Mouse (Mus musculus): ENCODE measurements around the gene Preb. TPM values are rescaled to one million over a fixed set of nuclear protein-coding genes. Genes with fewer than 3 reads are reported as not detected.
A peak's percentile ranks its signal among the peaks of the same experiment; 100 is the strongest.

The Preb gene
- polyA plus RNA-seq, 1 experiment from 2014 or later = 120 TPM

DNA sequence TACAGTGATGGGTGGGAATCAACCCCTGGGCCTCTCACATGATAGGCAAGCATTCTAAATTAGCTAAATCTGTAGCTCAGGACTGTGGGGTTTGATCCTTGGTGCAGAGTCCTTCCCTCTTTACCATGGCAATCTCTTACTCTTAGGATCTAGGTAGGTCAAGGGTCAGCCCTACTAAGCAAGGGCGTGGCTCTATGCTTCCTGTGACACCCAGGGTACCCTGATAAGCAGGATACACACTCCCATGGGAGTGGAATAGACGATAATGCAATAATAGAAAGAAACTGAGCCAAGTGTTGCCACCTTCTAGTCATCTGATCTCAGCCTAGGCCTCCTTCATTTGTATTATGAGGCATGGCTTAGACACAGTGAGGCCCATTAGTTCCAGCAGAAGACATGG lies 9.3 kb upstream of the Preb start:
- no peak for ATAC-seq (ENCODE audit: low read depth)
- Histone ChIP-seq H3K4me3 (no peak overlapping the region), H3K9me3 (no peaks in the 10 kb centered on the region), H3K4me2 (no peak overlapping the region), H3K4me1 (replicated peaks) (no peaks in the 10 kb centered on the region; the same call in 1 of the 2 replicates), H3K27me3 (peaks cover 4% of the 10 kb centered on the region; the same call in 1 of the 2 replicates), H3K36me3 (no peaks in the 10 kb centered on the region), H3K27ac (replicated peaks) (no peak overlapping the region), H3K9ac (no peak overlapping the region)
- WGBS = 73% methylated on average over 2 of the region's 2 CpGs

DNA sequence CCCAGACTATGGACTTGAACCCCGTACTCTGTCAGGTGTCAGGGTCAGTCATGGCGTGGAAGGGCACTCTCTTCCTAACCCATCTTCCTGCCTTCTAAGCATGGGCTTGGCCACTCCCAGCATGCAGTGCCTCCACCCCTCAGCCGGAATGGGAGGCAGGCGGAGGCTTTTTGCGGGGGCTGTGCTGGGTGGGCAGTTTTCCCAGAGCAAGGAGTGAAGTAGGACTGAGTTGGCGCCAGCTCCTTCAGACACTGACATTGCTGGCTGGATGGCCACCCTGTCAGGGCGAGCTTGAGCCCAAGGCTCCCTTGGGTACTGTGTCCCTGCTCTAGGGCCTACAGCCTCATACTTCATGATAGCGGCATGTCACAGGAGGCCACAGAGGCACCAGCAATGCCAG lies 8.3 kb upstream of the Preb start, which contains the start of gene Tcf23:
Tcf23 (plus strand) TSS at position 247 of the 400 bp plus-strand sequence.
- H3K27me3 ChIP-seq = peaks cover 4% of the 10 kb centered on the region; the same call in 1 of the 2 replicates
- no peaks in the 10 kb centered on the region for H3K9me3 ChIP-seq
- no peak within 1 kb of the TSS for H3K4me2 ChIP-seq
- no peak within 1 kb of the TSS for H3K4me3 ChIP-seq
- no peaks in the 10 kb centered on the region for H3K36me3 ChIP-seq
- WGBS = 74% methylated on average over 8 of the region's 8 CpGs
- H3K27ac ChIP-seq (replicated peaks) = no peak within 1 kb of the TSS
- no peak within 1 kb of the TSS for H3K9ac ChIP-seq
- H3K4me1 ChIP-seq (replicated peaks) = no peaks in the 10 kb centered on the region
- no peak for ATAC-seq (ENCODE audit: low read depth)

DNA sequence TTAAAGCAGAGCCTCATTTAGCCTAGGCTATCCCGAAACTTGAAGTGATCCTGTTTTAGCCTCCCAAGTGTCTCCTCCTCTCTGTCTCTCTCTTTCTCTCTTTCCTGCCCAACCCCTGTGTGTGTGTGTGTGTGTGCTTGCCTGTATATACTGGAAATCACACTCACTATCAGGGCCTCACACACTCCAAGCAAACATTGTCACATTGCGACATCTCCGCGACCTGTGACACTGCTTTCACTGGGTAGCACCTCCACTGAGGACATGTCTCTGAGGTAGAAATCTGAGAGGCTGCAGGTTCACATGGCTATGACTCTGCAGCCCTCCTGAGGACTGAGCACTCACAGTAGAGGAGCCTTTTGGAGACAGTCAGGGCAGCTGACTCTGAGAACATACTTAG lies 6.0 kb upstream of the Preb start:
- ATAC-seq (ENCODE audit: low read depth) = no peak
- Histone ChIP-seq H3K9ac (no peak overlapping the region), H3K36me3 (no peaks in the 10 kb centered on the region), H3K9me3 (no peaks in the 10 kb centered on the region), H3K27ac (replicated peaks) (no peak overlapping the region), H3K4me3 (no peak overlapping the region), H3K27me3 (peaks cover 8% of the 10 kb centered on the region; the same call in 1 of the 2 replicates), H3K4me1 (replicated peaks) (no peaks in the 10 kb centered on the region), H3K4me2 (no peak overlapping the region)
- WGBS = 94% methylated on average over 4 of the region's 4 CpGs

DNA sequence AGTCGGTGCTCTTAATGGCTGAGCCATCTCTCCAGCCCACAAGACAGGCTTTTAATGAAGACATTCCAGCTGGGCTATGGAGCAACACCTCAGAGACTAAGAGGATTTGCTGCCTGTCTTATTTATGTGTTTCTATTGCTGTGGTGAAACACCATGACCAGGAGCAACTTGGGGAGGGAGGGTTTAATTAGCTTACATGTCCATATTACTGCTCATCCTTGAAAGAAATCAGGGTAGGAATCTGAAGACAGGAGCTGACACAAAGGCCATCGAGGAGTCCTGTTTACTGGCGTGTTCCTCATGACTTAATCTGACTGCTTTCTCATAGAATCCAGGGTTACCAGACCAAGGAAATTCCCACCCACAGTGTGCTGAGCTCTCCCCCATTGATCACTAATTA lies 3.8 kb upstream of the Preb start:
- Histone ChIP-seq H3K9me3 (no peaks in the 10 kb centered on the region), H3K4me2 (no peak overlapping the region), H3K27ac (replicated peaks) (no peak overlapping the region), H3K27me3 (peaks cover 8% of the 10 kb centered on the region; the same call in 1 of the 2 replicates), H3K36me3 (no peaks in the 10 kb centered on the region), H3K4me1 (replicated peaks) (peaks cover 9% of the 10 kb centered on the region), H3K9ac (no peak overlapping the region), H3K4me3 (no peak overlapping the region)
- ATAC-seq (ENCODE audit: low read depth) = no peak
- 62% methylated on average over 3 of the region's 3 CpGs for WGBS

DNA sequence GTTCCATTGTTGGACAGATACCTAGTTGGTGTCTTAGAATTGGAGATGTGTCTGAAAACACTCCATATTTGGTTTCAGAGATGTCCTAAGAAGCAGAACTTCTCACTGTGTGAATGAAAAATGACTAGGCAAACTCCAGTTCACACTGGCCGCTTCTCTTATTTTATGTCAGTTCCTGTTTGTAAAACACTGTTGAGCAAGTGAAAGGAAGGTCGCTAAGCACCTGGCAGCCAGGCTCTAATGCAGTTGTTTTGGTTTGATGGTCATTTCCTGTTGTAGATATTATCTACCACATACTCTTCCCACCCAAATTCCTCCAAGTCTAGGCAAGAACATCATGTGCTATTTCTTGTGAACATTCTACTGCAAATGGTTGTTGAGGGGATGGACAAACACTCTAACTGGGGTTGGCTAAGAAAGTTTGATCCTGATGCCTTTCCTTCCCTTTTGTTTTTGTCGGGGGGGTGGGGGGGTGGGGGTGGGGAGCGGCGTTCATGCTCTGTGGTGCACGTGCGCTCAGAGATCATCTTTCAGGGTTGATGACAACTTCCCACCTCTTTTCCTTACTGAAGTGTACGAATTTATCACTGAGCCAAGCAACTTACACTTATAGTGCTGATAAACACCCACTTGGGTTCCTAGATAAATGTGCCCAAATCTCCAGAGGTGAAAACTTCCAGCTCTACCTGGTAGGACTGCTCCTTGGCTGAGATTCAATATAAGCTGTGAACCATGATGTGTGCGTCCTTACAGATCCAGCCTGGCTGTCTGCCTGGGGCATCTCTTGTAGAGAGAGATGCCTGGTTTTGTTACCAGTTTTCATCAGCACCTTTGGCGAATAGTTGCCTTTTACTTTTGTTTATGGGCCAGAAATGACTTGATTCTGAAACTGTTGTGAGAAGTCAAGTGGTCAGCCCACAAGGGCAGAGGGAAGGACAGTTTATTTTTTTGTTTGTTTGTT lies 1.7 kb upstream of the Preb start:
- Histone ChIP-seq H3K4me3 (no peak overlapping the region), H3K27ac (replicated peaks) (no peak overlapping the region), H3K4me1 (replicated peaks) (peaks cover 26% of the 10 kb centered on the region), H3K36me3 (peaks cover 16% of the 10 kb centered on the region), H3K4me2 (no peak overlapping the region), H3K9me3 (no peaks in the 10 kb centered on the region), H3K27me3 (peaks cover 8% of the 10 kb centered on the region; the same call in 1 of the 2 replicates), H3K9ac (no peak overlapping the region)
- no peak for ATAC-seq (ENCODE audit: low read depth)
- 83% methylated on average over 10 of the region's 10 CpGs for WGBS

DNA sequence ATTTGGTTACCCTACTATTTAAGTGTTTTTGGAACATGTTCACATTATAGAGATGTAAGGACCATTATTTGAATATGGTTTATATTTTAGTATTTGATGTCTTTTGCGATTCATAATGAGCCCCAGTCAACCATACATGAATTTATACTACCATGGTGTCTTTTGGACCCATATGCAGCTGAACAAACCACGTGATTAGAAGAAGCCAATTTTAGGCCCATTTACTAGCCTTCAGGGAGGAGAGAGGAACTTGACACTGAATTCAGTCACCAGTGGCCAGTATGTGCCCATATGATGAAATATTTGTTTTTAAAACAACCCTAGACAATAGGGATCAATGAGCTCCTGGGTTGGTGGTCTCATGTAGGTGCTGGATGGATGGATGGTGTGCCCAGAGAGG lies 653 bp upstream of the Preb start:
- peaks cover 20% of the 10 kb centered on the region for H3K36me3 ChIP-seq
- WGBS = 85% methylated on average over 2 of the region's 2 CpGs
- peaks cover 26% of the 10 kb centered on the region for H3K4me1 ChIP-seq (replicated peaks)
- H3K4me2 ChIP-seq = peak overlapping the region; percentile 89
- peaks cover 4% of the 10 kb centered on the region; the same call in 1 of the 2 replicates for H3K27me3 ChIP-seq
- ATAC-seq (ENCODE audit: low read depth) = no peak
- peak overlapping the region; percentile 78 for H3K4me3 ChIP-seq
- peak overlapping the region; percentile 70; the same call in 1 of the 2 replicates for H3K27ac ChIP-seq (replicated peaks)
- peak overlapping the region; percentile 61; the same call in 1 of the 2 replicates for H3K9ac ChIP-seq
- H3K9me3 ChIP-seq = no peaks in the 10 kb centered on the region

DNA sequence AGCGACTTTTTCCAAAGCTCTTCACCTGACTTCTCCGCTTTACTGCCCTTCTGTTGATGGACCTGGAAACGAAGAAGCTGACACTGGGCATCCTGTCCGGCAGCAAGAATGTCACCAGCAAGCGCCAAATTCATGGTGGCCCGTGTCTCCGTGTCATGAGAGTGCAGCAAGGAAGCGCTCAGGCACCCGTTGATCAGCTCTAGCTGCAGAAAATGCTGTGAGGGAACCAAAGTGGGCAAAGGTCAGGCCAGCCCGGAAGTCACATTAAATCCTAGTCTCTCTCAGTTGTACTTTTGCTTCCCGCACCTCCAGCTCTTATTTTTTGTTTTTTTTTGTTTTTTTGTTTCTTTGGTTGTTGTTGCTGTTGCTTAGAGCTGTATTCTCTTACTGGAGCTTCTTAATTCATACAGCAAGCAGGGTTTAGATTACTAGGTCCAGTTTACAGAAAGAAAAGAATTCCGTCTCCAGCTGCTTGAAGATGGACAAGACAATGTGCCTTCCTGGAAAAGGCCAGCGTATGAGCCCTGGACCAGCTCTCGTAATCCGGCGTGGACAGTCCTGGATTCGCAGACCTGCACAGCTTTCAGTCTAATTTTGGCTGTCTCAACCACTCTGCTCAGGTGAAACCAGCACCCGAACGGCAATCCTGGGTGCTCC lies 835 bp downstream of the Preb start:
- Histone ChIP-seq H3K4me3 (peak overlapping the region; percentile 78), H3K4me2 (peak overlapping the region; percentile 89), H3K4me1 (replicated peaks) (peaks cover 26% of the 10 kb centered on the region), H3K27me3 (peaks cover 4% of the 10 kb centered on the region; the same call in 1 of the 2 replicates), H3K9me3 (no peaks in the 10 kb centered on the region), H3K9ac (peak overlapping the region; percentile 91), H3K36me3 (peaks cover 35% of the 10 kb centered on the region), H3K27ac (replicated peaks) (peak overlapping the region; percentile 85)
- ATAC-seq (ENCODE audit: low read depth) = no peak
- 39% methylated on average over 19 of the region's 19 CpGs for WGBS

DNA sequence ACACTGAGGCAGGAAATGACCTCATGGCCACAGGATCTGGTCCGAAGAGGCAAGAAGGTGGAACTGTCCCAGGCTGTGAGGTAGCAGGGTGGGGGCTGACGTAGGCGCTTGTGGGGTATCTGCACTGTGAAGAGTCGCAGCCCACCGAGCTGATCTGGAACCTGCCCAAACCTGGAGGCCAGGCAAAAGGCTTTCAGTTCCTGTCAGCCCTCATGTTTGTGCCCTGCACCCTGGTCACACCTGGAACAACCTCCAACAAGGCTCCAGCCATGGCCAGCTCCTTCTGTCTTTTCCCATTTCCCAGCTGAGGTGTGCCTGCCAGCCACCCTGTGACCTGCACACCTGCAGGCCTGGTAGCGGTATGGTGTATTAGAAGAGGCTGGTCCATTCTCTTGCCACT lies 2.3 kb downstream of the Preb start:
- peak overlapping the region; percentile 91; the same call in 1 of the 2 replicates for H3K9ac ChIP-seq
- H3K9me3 ChIP-seq = no peaks in the 10 kb centered on the region
- no peak for ATAC-seq (ENCODE audit: low read depth)
- H3K4me1 ChIP-seq (replicated peaks) = peaks cover 26% of the 10 kb centered on the region
- no peaks in the 10 kb centered on the region for H3K27me3 ChIP-seq
- WGBS = 94% methylated on average over 6 of the region's 6 CpGs
- H3K4me3 ChIP-seq = peak overlapping the region; percentile 3; the same call in 1 of the 2 replicates
- H3K4me2 ChIP-seq = peak overlapping the region; percentile 89
- H3K27ac ChIP-seq (replicated peaks) = no peak overlapping the region
- H3K36me3 ChIP-seq = peaks cover 49% of the 10 kb centered on the region

DNA sequence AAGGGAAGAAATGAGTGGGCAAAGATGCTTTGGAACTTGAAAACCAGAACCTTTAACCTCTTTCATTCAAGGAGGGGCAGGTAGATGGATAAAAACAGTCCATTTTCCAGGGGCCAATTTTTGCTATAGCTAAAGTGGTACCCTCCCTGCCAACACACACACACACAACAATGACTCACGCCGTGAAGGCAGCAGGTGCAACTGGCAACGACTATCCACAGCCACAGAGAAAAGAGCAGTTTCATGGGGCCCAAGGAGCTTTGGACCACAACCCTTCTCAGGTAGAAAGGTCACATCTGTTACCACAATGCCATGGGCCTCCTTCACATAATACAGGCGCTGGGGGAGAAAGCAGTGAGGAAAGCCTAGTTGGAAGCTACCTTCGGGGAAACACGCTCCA lies 4.4 kb downstream of the Preb start:
- Histone ChIP-seq H3K4me3 (no peak overlapping the region), H3K9ac (no peak overlapping the region), H3K9me3 (no peaks in the 10 kb centered on the region), H3K4me2 (no peak overlapping the region), H3K36me3 (peaks cover 62% of the 10 kb centered on the region), H3K4me1 (replicated peaks) (peaks cover 29% of the 10 kb centered on the region), H3K27me3 (no peaks in the 10 kb centered on the region), H3K27ac (replicated peaks) (no peak overlapping the region)
- no peak for ATAC-seq (ENCODE audit: low read depth)
- WGBS = 99% methylated on average over 6 of the region's 6 CpGs

DNA sequence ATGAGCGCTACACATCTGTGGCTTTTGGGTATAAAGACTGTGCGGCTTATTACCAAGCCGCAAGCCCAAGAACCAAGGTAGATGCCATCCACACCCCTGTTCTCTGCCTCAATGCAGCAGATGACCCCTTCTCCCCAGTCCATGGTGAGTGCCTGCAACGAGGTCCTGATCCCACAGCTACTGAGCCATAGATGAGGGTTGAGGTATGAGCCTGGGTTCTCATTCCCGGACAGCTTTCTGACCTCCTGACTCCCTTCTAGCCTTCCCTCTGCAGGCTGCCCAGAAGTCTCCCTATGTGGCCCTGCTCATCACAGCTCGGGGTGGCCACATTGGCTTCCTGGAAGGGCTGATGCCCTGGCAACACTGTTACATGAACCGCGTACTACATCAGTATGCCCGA lies 5.6 kb downstream of the Preb start:
- Histone ChIP-seq H3K4me1 (replicated peaks) (peaks cover 36% of the 10 kb centered on the region), H3K36me3 (peaks cover 62% of the 10 kb centered on the region), H3K4me3 (no peak overlapping the region), H3K9me3 (no peaks in the 10 kb centered on the region), H3K27me3 (no peaks in the 10 kb centered on the region), H3K27ac (replicated peaks) (no peak overlapping the region), H3K4me2 (no peak overlapping the region), H3K9ac (no peak overlapping the region)
- no peak for ATAC-seq (ENCODE audit: low read depth)
- WGBS = 94% methylated on average over 9 of the region's 9 CpGs

DNA sequence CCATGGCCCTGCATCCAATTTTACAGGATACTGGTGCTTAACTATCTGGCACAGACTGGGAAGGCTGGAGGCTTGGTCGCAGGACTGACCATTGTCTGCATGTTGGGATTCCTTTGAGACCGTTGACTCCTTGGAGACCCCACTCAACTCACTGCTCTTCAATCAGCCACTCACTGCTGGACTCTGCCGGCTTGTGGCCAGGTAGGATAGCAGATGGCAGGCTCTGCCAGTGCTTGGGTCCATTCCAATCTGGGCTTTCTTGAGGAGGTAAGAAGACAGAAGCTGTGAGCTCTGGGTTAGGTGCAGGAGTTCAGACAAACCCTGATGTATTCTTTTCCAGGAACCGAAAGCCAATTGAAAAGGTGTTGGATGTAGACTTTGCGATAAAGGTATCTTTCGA lies 6.1 kb downstream of the Preb start:
- Histone ChIP-seq H3K36me3 (peaks cover 62% of the 10 kb centered on the region), H3K9me3 (no peaks in the 10 kb centered on the region), H3K4me2 (no peak overlapping the region), H3K4me1 (replicated peaks) (peaks cover 36% of the 10 kb centered on the region), H3K9ac (no peak overlapping the region), H3K4me3 (no peak overlapping the region), H3K27me3 (no peaks in the 10 kb centered on the region), H3K27ac (replicated peaks) (no peak overlapping the region)
- ATAC-seq (ENCODE audit: low read depth) = no peak
- 93% methylated on average over 6 of the region's 6 CpGs for WGBS

DNA sequence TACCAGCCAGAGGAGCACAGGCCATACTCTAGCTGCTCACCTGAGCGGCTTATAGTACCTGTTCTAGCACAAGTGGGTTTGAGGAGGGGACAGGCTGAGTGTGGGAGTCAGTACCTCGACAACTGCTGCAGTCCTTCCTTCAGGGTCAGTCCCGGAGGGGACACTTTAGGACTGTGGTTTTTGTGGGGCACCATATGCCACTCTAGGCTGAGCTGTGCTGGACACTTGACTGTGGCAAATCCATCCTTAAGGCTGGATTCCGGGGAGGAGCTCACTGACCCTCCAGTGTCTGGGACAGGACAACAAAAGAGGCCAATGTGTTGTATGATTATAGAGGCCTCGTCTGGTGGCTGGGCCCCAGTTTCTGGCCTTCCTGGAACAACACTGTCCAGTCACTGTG lies 7.6 kb downstream of the Preb start:
- H3K27ac ChIP-seq (replicated peaks) = no peak overlapping the region
- ATAC-seq (ENCODE audit: low read depth) = no peak
- H3K9me3 ChIP-seq = no peaks in the 10 kb centered on the region
- 90% methylated on average over 5 of the region's 5 CpGs for WGBS
- H3K4me2 ChIP-seq = no peak overlapping the region
- peaks cover 49% of the 10 kb centered on the region for H3K36me3 ChIP-seq
- H3K9ac ChIP-seq = no peak overlapping the region
- peaks cover 23% of the 10 kb centered on the region for H3K4me1 ChIP-seq (replicated peaks)
- no peaks in the 10 kb centered on the region for H3K27me3 ChIP-seq
- H3K4me3 ChIP-seq = no peak overlapping the region

All from neural tube, embryonic 13.5 days (tissue).